Mouse (Mus musculus) spleen, postnatal 36 days (tissue): ENCODE results near the gene Olfr651.
"Not testable (repeated sequence)": the region's sequence is repeated elsewhere in the genome, so short reads cannot be mapped to it uniquely, and the experiment has no call there.

Experiments used
- DNase-seq, 2 experiments: peaks; one replicate each; pipeline ENCODE4 v3.0.0; 2022; ENCODE audit warnings: low spot score in 2 of 2, mixed read lengths in 1 of 2

Gene Olfr651

GRCm38 (mm10) chr7:104549833-104550232 lies at the start of gene Olfr651:
Olfr651 (plus strand) TSS chr7:104550133.
- DNase-seq, result no peak

GRCm38 (mm10) chr7:104501186-104501585 lies 48.7 kb upstream of the Olfr651 start:
- not testable (repeated sequence) for DNase-seq

- DNase-seq, result no peak
These were observed 48.2 kb upstream of the Olfr651 start for GRCm38 (mm10) chr7:104501589-104502371.

GRCm38 (mm10) chr7:104507421-104508065 lies 42.4 kb upstream of the Olfr651 start, which contains the start of gene Trim30d:
Trim30d (minus strand) TSS chr7:104507849.
- peak; percentile 7 to 29 for DNase-seq

- DNase-seq, result no peak
These were observed 2.8 kb downstream of the Olfr651 start for GRCm38 (mm10) chr7:104552700-104553099.

GRCm38 (mm10) chr7:104560601-104561000 lies 10.7 kb downstream of the Olfr651 start, which contains the start of gene Olfr652:
Olfr652 (plus strand) TSS chr7:104560901.
- DNase-seq, result no peak

- no peak for DNase-seq
These were observed 27.1 kb downstream of the Olfr651 start, which contains the start of gene Olfr653 for GRCm38 (mm10) chr7:104577014-104577413. Olfr653 (plus strand) TSS chr7:104577314.

GRCm38 (mm10) chr7:104580846-104581245 lies 30.9 kb downstream of the Olfr651 start:
- no peak for DNase-seq

- no peak for DNase-seq
These were observed 31.5 kb downstream of the Olfr651 start for GRCm38 (mm10) chr7:104581429-104581828.

- DNase-seq, result no peak
These were observed 36.8 kb downstream of the Olfr651 start, which contains the start of gene Olfr654 for GRCm38 (mm10) chr7:104586725-104587124. Olfr654 (plus strand) TSS chr7:104587025.

GRCm38 (mm10) chr7:104588274-104588673 lies 38.3 kb downstream of the Olfr651 start:
- DNase-seq, result no peak

- no peak for DNase-seq
These were observed 51.7 kb downstream of the Olfr651 start, which contains the start of gene Olfr655 for GRCm38 (mm10) chr7:104601679-104602078. Olfr655 (minus strand) TSS chr7:104601779.

- DNase-seq, result peak; percentile 33 to 41
These were observed 53.2 kb downstream of the Olfr651 start for GRCm38 (mm10) chr7:104603173-104603572.
